Mouse (Mus musculus) intestine, embryonic 15.5 days (tissue): ENCODE data around the gene Zfp319. TPM values are rescaled to one million over a fixed set of nuclear protein-coding genes. Genes with fewer than 3 reads are reported as not detected.
"Not testable (repeated sequence)": the region's sequence is repeated elsewhere in the genome, so short reads cannot be mapped to it uniquely, and the experiment has no call there.

Source experiments
- ATAC-seq: fragments of 200-750 bp; cut with Nextera tagmentation; 2 replicates; pipeline ENCODE4 v1.8.0; 2017; ENCODE audit warnings: moderate TSS enrichment, moderate library complexity
- H3K27ac ChIP-seq: fragments of 300-500 bp; sonication (generic); 2 replicates; pipeline ENCODE4 v1.5.1; 2015; ENCODE audit warnings: mild to moderate bottlenecking, inconsistent platforms
- H3K27me3 ChIP-seq: fragments of 300-500 bp; sonication (generic); replicated peaks from 2 replicates; pipeline ENCODE4 v1.6.1; 2015; ENCODE audit warnings: inconsistent platforms
- H3K36me3 ChIP-seq: fragments of 300-500 bp; sonication (generic); 2 replicates; pipeline ENCODE4 v1.6.1; 2015; ENCODE audit warnings: inconsistent platforms
- H3K4me1 ChIP-seq: fragments of 300-500 bp; sonication (generic); replicated peaks from 2 replicates; pipeline ENCODE4 v1.6.1; 2015; ENCODE audit warnings: inconsistent platforms
- H3K4me2 ChIP-seq: fragments of 300-500 bp; sonication (generic); replicated peaks from 2 replicates; pipeline ENCODE4 v1.6.1; 2015; ENCODE audit warnings: mild to moderate bottlenecking, inconsistent platforms
- H3K4me3 ChIP-seq: fragments of 300-500 bp; sonication (generic); replicated peaks from 2 replicates; pipeline ENCODE4 v1.5.1; 2015; ENCODE audit warnings: inconsistent platforms
- H3K9ac ChIP-seq: fragments of 300-500 bp; sonication (generic); 2 replicates; pipeline ENCODE4 v1.6.1; 2015; ENCODE audit warnings: inconsistent platforms
- H3K9me3 ChIP-seq: fragments of 300-500 bp; sonication (generic); 2 replicates; pipeline ENCODE4 v1.6.1; 2016; ENCODE audit warnings: inconsistent platforms
- WGBS: fragments of 180-500 bp; shearing (Covaris S2); methylation state at CpG from one replicate; pipeline ENCODE4 v1.1.7; 2015; 5-methylcytosine and 5-hydroxymethylcytosine counted together
- polyA plus RNA-seq: library from polyadenylated mRNA; unstranded; fragments of >200 nt; fragmentation: Nextera tagmentation; extraction: Ambion mirVana; gene quantifications from 2 replicates; pipeline ENCODE4 v1.2.1, GENCODE M21; 2015

Gene Zfp319
- polyA plus RNA-seq = 5.7 and 5.9 TPM in 2 replicates

DNA sequence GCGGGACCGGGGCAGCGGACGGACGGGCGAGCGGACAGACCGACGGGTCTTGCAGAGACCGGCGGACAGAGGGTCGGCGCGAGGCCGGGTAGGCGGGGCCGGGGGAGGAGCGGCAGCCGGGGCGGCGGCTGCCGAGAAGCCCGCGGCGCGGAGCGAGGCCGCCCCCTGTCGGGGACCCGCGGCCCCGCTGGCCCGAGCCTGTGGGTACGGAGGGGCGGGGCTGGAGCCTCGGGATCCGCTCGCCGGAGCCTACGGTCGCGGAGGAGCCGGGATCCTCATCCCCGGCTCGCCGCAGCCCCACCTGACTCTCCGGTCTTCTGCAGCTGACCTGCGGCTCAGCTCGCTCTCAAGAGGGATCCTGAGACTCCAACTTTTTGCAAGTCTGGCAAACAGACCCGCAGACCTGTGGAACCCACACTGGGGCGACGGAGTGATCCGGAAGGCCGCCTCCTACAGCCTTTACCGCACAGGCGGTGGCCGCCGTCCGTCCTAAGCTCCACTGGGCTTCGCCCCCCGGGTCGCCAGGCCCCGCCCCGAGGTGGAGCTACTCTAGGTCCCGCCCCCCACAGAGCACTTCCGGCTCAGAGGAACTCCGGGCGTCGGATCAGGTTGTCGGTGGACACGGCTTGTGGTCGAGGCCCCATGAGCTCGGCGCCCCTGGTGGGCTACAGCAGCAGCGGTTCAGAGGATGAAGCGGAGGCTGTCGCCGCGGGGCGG is at the start of gene Zfp319, which contains the start of gene Usb1:
Zfp319 (minus strand) TSS at position 231 of the 717 bp plus-strand sequence.
Usb1 (plus strand) TSS at position 565 of the 717 bp plus-strand sequence.
- peak within 1 kb of the TSS; percentile 82 for H3K4me3 ChIP-seq
- 0 out of 2 replicates have a peak, but pooled peaks cover 16% of the 10 kb centered on the region for H3K4me1 ChIP-seq
- H3K9ac ChIP-seq = peak within 1 kb of the TSS; percentile 94
- under 1% methylated on average over 73 of the region's 80 CpGs for WGBS
- H3K4me2 ChIP-seq = peak within 1 kb of the TSS; percentile 82
- peaks cover 29% of the 10 kb centered on the region for H3K36me3 ChIP-seq
- H3K27ac ChIP-seq = peak within 1 kb of the TSS; percentile 99
- ATAC-seq = peak; percentile 97
- H3K9me3 ChIP-seq = no peaks in the 10 kb centered on the region
- no peaks in the 10 kb centered on the region for H3K27me3 ChIP-seq

DNA sequence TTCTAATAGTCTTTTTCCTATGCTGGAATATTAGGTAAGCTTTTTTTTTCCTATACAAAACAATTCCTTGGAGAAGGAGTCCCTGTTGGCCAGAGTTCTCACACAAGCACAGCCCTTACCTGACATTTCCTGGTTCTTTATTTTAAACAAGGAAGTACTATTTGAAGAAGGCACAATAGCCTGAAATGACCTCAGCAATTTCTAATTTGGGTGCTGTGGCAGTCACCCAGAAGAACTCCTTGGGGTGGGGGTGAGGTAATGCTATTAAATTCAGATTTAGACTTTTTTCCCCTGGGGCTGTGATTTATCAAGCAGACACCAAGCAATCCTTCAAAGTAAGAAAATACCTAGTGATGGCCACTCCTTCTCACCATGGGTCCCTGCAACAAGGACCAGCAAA is 49.2 kb upstream of the Zfp319 start:
- Histone ChIP-seq H3K9me3 (no peaks in the 10 kb centered on the region), H3K27me3 (no peaks in the 10 kb centered on the region), H3K36me3 (no peaks in the 10 kb centered on the region), H3K4me2 (no peak overlapping the region), H3K9ac (no peak overlapping the region), H3K4me3 (no peak overlapping the region), H3K4me1 (peaks cover 20% of the 10 kb centered on the region), H3K27ac (no peak overlapping the region)
- no peak for ATAC-seq

DNA sequence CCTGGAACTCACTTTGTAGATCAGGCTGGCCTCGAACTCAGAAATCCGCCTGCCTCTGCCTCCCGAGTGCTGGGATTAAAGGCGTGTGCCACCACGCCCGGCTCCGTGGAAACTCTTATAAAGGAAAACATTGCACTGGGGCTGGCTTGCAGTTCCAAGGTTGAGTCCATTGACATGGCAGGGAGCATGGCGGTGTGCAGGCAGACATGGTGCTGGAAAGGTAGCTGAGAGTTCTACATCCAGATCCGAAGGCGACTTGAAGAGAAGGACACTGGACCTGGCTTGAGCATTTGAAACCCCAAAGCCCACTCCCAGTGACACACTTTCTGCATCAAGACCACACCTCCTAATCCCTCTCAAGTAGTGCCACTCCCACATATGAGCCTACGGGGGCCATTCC is 47.2 kb upstream of the Zfp319 start:
- not testable (repeated sequence) for H3K4me2 ChIP-seq, H3K4me3 ChIP-seq, H3K27ac ChIP-seq, ATAC-seq, H3K36me3 ChIP-seq, H3K9ac ChIP-seq, H3K27me3 ChIP-seq, H3K9me3 ChIP-seq
- H3K4me1 ChIP-seq = peaks cover 20% of the 10 kb centered on the region
- 95% methylated on average over 11 of the region's 11 CpGs for WGBS

DNA sequence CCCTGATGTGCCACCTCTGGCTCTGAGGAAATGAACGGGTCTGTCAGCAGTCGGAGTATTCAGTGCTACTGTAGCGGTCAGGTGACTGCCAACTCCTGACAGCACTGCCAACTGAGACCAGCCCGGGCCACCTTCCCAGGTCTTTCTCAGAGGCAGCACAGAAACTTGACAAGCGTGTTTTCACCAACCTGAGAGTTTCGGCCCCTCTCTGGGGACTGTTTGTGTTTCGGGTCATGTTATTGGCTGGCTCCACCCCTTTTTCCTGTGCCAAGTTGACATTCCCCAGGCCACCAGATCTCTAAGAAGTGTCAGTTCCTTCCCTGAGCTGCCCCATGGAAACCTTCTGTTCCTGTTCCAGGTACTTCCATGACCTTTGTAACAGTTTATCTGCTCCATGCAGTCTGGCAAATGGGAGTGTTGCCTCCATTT is 46.1 kb upstream of the Zfp319 start:
- peak overlapping the region; percentile 22; the same call in 1 of the 2 replicates for H3K9ac ChIP-seq
- H3K4me2 ChIP-seq = peak overlapping the region; percentile 5

DNA sequence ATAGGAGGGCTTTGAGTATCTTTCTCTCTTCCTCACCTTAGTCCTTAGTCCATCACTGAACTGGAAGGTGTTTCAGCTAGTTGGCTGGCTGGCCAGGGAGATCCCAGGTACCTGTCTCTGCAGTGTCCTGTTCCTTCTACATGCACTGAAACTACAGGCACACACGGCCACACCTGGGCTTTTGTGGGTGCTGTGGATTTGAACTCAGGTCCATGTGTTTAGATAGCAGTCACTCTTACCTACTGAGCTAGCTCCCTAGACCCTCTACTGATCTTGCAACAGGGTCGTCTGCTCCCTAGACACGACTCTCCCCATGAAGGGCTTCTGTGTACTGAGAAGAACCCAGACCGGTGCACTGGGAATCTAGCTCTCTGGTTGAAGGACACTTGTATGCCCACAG is 45.4 kb upstream of the Zfp319 start:
- Histone ChIP-seq H3K9ac (0 out of 2 replicates have a peak overlapping the region, but pooled peaks have one; percentile 22), H3K4me1 (peaks cover 25% of the 10 kb centered on the region), H3K9me3 (no peaks in the 10 kb centered on the region), H3K36me3 (0 out of 2 replicates have a peak, but pooled peaks cover 2% of the 10 kb centered on the region), H3K27me3 (no peaks in the 10 kb centered on the region), H3K27ac (peak overlapping the region; percentile 73), H3K4me3 (no peak overlapping the region), H3K4me2 (no peak overlapping the region)
- ATAC-seq = no peak
- WGBS = 64% methylated on average over 4 of the region's 4 CpGs

More for the DNA sequence above, 46.1 kb upstream of the Zfp319 start:
- H3K36me3 ChIP-seq = no peaks in the 10 kb centered on the region
- H3K4me1 ChIP-seq = peaks cover 22% of the 10 kb centered on the region
- H3K9me3 ChIP-seq = no peaks in the 10 kb centered on the region
- H3K27me3 ChIP-seq = no peaks in the 10 kb centered on the region
- WGBS = 12% methylated on average over 7 of the region's 7 CpGs
- H3K4me3 ChIP-seq = no peak overlapping the region
- peak overlapping the region; percentile 73 for H3K27ac ChIP-seq
- peak; percentile 84 for ATAC-seq

DNA sequence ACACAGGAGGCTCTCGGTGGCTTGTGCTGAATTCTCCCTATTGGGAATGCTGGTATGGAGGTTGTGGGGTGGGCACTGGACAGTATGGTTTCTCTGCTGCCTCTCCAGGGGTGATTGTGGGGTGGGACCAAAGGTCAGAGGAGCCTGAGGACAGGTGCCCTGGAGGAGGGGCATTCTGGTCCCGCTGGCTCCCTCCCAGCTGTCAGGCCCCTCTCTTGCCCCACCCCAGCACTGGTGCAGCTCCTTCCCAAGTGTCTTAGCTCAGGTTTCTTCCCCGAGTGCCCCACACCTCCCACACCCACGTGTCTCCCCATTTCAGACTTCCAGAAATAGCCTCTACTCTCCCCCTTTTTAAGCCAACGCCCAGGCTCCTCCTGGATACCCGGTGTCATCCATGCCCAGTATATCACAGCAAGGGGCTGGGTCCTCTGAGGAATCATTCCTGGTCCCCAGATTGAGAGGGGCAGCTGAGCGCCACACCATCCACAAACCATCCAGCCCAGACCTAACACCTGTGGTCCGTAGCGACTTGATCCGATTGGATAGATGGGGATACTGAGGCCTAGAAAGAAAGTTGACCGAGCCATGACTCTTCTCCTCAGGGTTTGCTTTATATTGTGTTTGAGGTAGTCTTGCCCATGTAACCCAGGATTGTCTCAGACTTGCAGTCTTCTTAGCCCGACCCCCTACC is 44.7 kb upstream of the Zfp319 start:
- Histone ChIP-seq H3K9ac (no peak overlapping the region), H3K9me3 (no peaks in the 10 kb centered on the region), H3K4me1 (peaks cover 25% of the 10 kb centered on the region), H3K36me3 (0 out of 2 replicates have a peak, but pooled peaks cover 4% of the 10 kb centered on the region), H3K27me3 (no peaks in the 10 kb centered on the region), H3K27ac (0 out of 2 replicates have a peak overlapping the region, but pooled peaks have one; percentile 22), H3K4me3 (no peak overlapping the region), H3K4me2 (no peak overlapping the region)
- ATAC-seq = 0 out of 2 replicates have a peak, but pooled peaks have one; percentile 10
- 74% methylated on average over 12 of the region's 12 CpGs for WGBS

DNA sequence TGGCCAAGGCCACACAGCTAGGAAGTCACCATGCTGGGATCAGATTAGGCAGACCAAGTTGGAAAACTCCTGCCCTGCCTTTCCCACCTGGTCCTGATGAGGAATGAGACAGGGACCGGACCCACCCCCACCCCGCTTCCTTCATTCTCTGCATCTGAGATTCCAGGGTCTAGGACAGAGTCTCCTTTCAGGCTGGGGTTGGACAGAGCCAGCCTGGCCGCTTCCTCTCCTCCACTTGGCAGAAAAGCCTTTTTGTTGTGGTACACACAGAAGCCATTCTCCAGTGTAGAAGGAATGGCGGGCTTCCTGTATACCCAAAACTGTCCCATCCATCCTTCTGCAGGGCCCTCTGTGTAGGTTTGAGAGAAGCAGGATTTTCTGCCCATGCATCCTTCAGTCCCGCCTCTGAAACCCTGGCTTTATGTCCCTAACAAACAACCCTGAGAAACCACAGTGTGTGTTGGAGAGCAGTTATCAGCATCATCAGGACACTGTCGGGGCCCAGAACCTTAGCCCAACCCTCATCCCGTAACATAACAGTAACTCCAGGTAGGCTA is 43.7 kb upstream of the Zfp319 start:
- WGBS = 80% methylated on average over 7 of the region's 7 CpGs
- no peak overlapping the region for H3K9ac ChIP-seq
- no peaks in the 10 kb centered on the region for H3K9me3 ChIP-seq
- no peak overlapping the region for H3K4me2 ChIP-seq
- H3K4me1 ChIP-seq = peaks cover 25% of the 10 kb centered on the region
- H3K27me3 ChIP-seq = no peaks in the 10 kb centered on the region
- H3K4me3 ChIP-seq = no peak overlapping the region
- 0 out of 2 replicates have a peak, but pooled peaks cover 7% of the 10 kb centered on the region for H3K36me3 ChIP-seq
- H3K27ac ChIP-seq = no peak overlapping the region
- no peak for ATAC-seq

DNA sequence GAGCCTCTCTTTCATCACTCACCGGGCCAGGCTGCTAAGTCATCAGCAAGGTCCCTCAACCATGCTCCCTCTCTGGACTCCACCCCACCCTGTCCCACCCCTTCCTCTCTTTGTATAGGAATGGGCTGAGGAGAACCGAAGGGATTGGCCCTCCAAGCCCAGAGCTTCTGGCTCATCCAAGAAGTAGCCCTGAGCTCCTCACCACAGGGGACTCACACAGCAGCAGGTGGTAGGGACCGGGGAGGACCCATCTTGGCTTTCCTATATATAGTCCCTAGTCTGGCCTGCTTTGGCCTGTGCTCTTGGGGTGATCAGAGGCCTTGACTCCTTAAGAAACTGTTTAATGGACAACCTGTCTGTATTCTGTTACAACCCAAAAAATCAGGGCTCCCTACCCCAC is 42.7 kb upstream of the Zfp319 start:
- no peak overlapping the region for H3K4me3 ChIP-seq
- no peak overlapping the region for H3K4me2 ChIP-seq
- H3K36me3 ChIP-seq = 0 out of 2 replicates have a peak, but pooled peaks cover 7% of the 10 kb centered on the region
- no peak for ATAC-seq
- 76% methylated on average over 3 of the region's 3 CpGs for WGBS
- H3K27ac ChIP-seq = no peak overlapping the region
- peaks cover 33% of the 10 kb centered on the region for H3K4me1 ChIP-seq
- no peak overlapping the region for H3K9ac ChIP-seq
- no peaks in the 10 kb centered on the region for H3K9me3 ChIP-seq
- H3K27me3 ChIP-seq = no peaks in the 10 kb centered on the region

DNA sequence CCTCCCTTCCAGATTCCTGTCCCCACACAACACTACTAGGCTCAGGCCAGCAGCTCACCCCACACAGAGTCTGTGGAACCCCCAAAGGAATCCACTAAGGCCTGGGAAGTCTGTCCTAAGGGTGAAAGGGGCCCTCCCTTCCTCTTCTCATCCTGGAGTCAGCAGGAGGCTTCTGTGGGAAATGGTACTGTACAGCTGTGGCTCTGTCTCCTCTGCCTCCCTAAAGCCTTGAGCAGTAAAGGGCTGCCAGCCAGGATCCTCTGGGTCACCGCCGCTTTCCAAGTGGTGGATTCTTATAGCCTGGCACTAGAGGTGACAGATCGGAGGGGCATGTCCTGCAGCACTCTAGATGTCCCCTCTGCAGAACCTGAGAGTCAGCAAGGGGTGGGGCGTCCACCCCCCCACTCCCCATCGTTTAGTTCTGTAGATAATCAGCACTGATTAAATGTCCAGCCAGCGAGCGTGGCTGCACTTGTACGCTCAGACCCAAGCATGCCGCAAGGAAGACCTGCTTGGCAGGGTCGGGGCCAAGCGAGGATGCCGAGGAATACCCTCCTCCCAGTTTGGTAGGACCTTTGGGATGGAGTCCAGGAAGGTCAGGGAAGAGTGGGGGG is 41.7 kb upstream of the Zfp319 start:
- Histone ChIP-seq H3K36me3 (0 out of 2 replicates have a peak, but pooled peaks cover 7% of the 10 kb centered on the region), H3K9me3 (no peaks in the 10 kb centered on the region), H3K9ac (no peak overlapping the region), H3K4me3 (no peak overlapping the region), H3K27me3 (no peaks in the 10 kb centered on the region), H3K4me1 (peaks cover 40% of the 10 kb centered on the region), H3K4me2 (no peak overlapping the region), H3K27ac (no peak overlapping the region)
- 59% methylated on average over 12 of the region's 12 CpGs for WGBS
- ATAC-seq = no peak

DNA sequence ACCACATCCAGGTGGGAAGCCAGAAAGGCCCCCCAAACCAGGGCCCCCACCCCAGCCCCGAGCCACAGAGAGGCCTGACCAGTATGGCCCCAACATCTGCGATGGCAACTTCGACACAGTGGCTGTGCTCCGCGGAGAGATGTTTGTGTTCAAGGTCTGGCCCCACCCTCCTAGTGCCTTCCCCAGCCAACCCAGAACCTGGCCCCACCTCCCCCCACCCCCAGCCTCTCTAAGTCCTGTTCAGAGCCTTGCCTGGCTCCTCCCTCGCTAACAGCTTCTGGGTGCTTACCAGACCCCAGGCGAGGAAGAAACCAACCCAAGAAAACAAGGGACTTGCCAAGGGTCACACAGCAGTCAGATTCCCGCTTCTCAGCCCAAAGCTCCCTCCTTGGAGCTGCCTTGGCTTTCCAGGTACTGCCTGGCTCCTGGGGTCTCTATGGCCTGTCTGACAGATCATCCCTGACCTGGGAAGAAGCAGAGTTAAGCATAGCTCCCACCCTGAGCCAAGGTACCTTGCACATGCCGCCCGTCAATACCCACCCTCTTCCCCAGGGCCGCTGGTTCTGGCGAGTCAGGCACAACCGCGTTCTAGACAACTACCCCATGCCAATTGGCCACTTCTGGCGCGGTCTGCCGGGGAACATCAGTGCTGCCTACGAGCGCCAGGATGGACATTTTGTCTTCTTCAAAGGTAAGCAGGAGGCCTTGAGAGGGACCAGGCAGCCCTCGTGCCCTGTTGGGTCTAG is 38.0 kb upstream of the Zfp319 start:
- H3K4me1 ChIP-seq = peaks cover 20% of the 10 kb centered on the region
- peaks cover 10% of the 10 kb centered on the region; the same call in 1 of the 2 replicates for H3K36me3 ChIP-seq
- H3K9ac ChIP-seq = peak overlapping the region; percentile 42
- H3K9me3 ChIP-seq = no peaks in the 10 kb centered on the region
- WGBS = 38% methylated on average over 20 of the region's 20 CpGs
- H3K4me2 ChIP-seq = peak overlapping the region; percentile 70
- no peaks in the 10 kb centered on the region for H3K27me3 ChIP-seq
- peak overlapping the region; percentile 27 for H3K4me3 ChIP-seq
- peak; percentile 88 for ATAC-seq
- peak overlapping the region; percentile 51; the same call in 1 of the 2 replicates for H3K27ac ChIP-seq

DNA sequence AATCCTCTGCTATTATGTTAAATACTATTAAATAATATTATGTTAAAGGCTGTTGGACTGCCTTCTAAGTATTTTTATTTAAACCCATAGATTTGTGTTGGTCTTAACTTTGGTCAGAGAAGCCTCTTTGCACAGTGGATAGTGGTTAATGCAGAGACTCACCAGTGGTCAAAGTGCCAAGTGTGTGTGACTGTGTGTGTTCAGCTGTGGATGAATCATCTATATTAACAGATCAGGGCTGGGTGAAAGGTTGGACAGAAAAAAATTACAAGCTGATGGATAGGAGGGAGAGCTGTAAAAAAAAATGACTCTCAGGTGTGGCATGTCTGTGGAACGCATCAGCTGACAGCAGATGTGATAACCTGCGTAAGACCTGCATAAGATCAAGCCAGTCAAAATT is 32.1 kb upstream of the Zfp319 start:
- ATAC-seq = peak; percentile 34; the same call in 1 of the 2 replicates
- no peak overlapping the region for H3K4me3 ChIP-seq
- H3K9ac ChIP-seq = no peak overlapping the region
- H3K4me2 ChIP-seq = no peak overlapping the region
- no peaks in the 10 kb centered on the region for H3K27me3 ChIP-seq
- WGBS = 83% methylated on average over 2 of the region's 2 CpGs
- peaks cover 3% of the 10 kb centered on the region; the same call in 1 of the 2 replicates for H3K36me3 ChIP-seq
- no peak overlapping the region for H3K27ac ChIP-seq
- H3K9me3 ChIP-seq = no peaks in the 10 kb centered on the region
- H3K4me1 ChIP-seq = peaks cover 28% of the 10 kb centered on the region
